Mouse (Mus musculus) cerebellum, adult 2 months (tissue): Measurements from ENCODE around the gene Serac1. TPM values are rescaled to one million over a fixed set of nuclear protein-coding genes. Genes with fewer than 3 reads are reported as not detected.
A peak's percentile ranks its signal among the peaks of the same experiment; 100 is the strongest.

Experiments
- DNase-seq, 2 experiments: peaks; one replicate each; pipeline ENCODE4 v3.0.0; 2021
- H3K27ac ChIP-seq: fragments of 200-500 bp; 2 replicates; pipeline ENCODE4 v1.5.1; 2012; ENCODE audit warnings: low read length, control low read depth, inconsistent platforms; ENCODE audit not compliant: insufficient read depth
- H3K27me3 ChIP-seq: fragments of 200-500 bp; 2 replicates; pipeline ENCODE4 v1.6.1; 2012; ENCODE audit warnings: inconsistent platforms, mild to moderate bottlenecking, low read length, moderate library complexity; ENCODE audit not compliant: control insufficient read depth, insufficient read depth
- H3K4me1 ChIP-seq: fragments of 200-500 bp; 2 replicates; pipeline ENCODE4 v1.6.1; 2011; ENCODE audit warnings: low read length; ENCODE audit not compliant: control insufficient read depth, insufficient read depth
- H3K4me3 ChIP-seq: fragments of 200-500 bp; replicated peaks from 2 replicates; pipeline ENCODE3; 2011; ENCODE audit warnings: mild to moderate bottlenecking, low read depth, low read length, control low read depth; ENCODE audit not compliant: insufficient read depth
- CTCF ChIP-seq: fragments of 200-500 bp; IDR thresholded peaks from 2 replicates; pipeline ENCODE4 v1.5.1; 2011; ENCODE audit warnings: low read depth, mild to moderate bottlenecking, control low read depth, low read length, moderate library complexity, borderline replicate concordance; ENCODE audit not compliant: insufficient read depth
- POLR2A ChIP-seq: fragments of 200-500 bp; IDR thresholded peaks from 2 replicates; pipeline ENCODE4 v1.6.1; 2011; ENCODE audit warnings: low read length, control low read depth, borderline replicate concordance; ENCODE audit not compliant: insufficient read depth
- WGBS: fragments of 180-500 bp; shearing (Covaris S2); methylation state at CpG from one replicate; pipeline ENCODE4 v1.1.7; 2018; 5-methylcytosine and 5-hydroxymethylcytosine counted together
- polyA plus RNA-seq: library from polyadenylated mRNA; depleted of rRNA; stranded (reverse); fragments of >200 nt; gene quantifications from 2 replicates; pipeline ENCODE4 v1.2.3, GENCODE M21; 2012

The Serac1 gene
- polyA plus RNA-seq, 1 experiment, result 20.7 TPM

DNA sequence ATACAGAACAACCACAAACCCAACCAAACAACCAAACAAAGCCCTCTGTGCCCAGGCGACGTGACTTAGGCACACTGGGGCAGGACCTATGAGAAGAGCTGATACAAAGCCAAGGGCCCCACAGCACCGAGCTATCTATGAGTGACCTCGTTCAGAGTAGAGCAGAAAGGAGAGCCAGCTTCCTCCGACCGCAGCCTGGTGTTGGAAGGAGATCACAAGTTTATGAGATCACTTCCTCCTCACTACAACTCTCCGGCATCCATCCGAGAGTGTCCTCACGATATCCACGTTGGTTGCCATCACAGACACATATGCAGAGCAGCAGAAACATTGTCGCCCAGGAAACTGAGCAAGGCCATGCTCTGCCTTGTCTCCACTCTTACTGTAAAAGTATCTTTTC is 71.0 kb downstream of the Serac1 start:
- no peak for TF ChIP-seq CTCF
- Histone ChIP-seq H3K27me3 (no peaks in the 10 kb centered on the region), H3K27ac (no peak overlapping the region; the same call in 1 of the 2 replicates), H3K4me1 (peaks cover 20% of the 10 kb centered on the region), H3K4me3 (no peak overlapping the region)
- no peak for DNase-seq
- 89% methylated on average over 11 of the region's 11 CpGs for WGBS

GRCm38 (mm10) chr17:6007902-6008301 is 71.6 kb downstream of the Serac1 start:
- Histone ChIP-seq H3K4me3 (no peak overlapping the region), H3K4me1 (peaks cover 22% of the 10 kb centered on the region), H3K27ac (no peak overlapping the region), H3K27me3 (no peaks in the 10 kb centered on the region)
- WGBS, result 91% methylated on average over 9 of the region's 9 CpGs
- TF ChIP-seq POLR2A, result no peak
- TF ChIP-seq CTCF, result no peak
- DNase-seq, result no peak

GRCm38 (mm10) chr17:6007101-6007780 is 72.3 kb downstream of the Serac1 start:
- TF ChIP-seq CTCF, result no peak
- no peak for TF ChIP-seq POLR2A
- WGBS, result 98% methylated on average over 5 of the region's 5 CpGs
- DNase-seq, result no peak
- Histone ChIP-seq H3K4me3 (no peak overlapping the region), H3K27ac (no peak overlapping the region), H3K27me3 (no peaks in the 10 kb centered on the region), H3K4me1 (peaks cover 25% of the 10 kb centered on the region)

DNA sequence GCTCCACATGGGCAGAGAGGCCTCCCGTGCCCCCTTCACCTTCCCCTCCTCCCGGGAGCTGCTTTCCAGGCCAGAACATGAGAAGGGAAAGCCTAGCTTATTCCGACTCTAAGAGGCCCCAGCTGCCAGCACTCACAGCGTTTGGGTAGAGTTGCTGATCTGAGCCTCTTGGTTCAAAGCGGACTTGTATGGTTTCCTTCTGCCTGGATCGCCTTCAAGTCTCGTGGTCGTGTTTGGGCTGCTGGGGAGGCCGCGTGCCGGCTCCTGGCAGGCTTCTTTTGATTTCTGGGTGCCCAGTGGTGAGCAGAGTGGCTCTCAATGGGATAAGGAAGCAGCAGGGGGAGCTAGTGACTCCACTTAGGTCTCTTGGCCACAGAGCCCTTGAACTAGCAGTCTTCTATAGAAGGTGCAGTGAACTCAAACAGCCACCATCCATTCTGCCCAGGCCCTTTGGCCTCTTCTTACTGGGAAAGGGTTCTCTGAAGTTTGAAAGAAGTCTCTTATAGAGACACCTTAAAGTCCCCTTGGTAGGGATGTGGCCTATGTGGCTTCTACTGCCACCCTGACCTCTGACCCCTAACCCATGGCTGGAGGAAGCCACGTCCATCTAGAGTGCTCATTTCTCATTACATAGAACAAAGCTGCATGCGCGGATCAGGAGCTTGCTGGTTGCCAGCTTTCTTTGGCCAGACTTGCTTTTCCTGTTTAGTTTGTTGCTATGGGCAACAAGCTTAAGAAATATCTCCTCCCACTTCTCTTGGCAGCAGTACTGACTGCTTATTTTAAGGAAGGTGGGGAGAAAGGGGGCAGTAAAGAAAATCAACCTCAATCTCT is 73.7 kb downstream of the Serac1 start:
- Histone ChIP-seq H3K27ac (no peak overlapping the region; the same call in 1 of the 2 replicates), H3K4me3 (no peak overlapping the region)
- 56% methylated on average over 14 of the region's 14 CpGs for WGBS

GRCm38 (mm10) chr17:6005246-6005637 is 74.3 kb downstream of the Serac1 start:
- no peak overlapping the region for H3K4me3 ChIP-seq
- DNase-seq, result no peak
- no peak overlapping the region for H3K27ac ChIP-seq
- H3K27me3 ChIP-seq, result no peaks in the 10 kb centered on the region
- 27% methylated on average over 14 of the region's 14 CpGs for WGBS
- peaks cover 41% of the 10 kb centered on the region for H3K4me1 ChIP-seq
- TF ChIP-seq POLR2A (no peak), CTCF (no peak)

More for the DNA sequence above, 73.7 kb downstream of the Serac1 start:
- TF ChIP-seq CTCF, result no peak
- TF ChIP-seq POLR2A, result no peak
- DNase-seq, result no peak
- Histone ChIP-seq H3K4me1 (peaks cover 37% of the 10 kb centered on the region), H3K27me3 (no peaks in the 10 kb centered on the region)

GRCm38 (mm10) chr17:6003661-6004060 is 75.9 kb downstream of the Serac1 start:
- no peak overlapping the region for H3K4me3 ChIP-seq
- DNase-seq, result no peak
- no peak overlapping the region for H3K27ac ChIP-seq
- 95% methylated on average over 6 of the region's 6 CpGs for WGBS
- TF ChIP-seq CTCF (no peak), POLR2A (no peak)
- H3K27me3 ChIP-seq, result no peaks in the 10 kb centered on the region
- peaks cover 38% of the 10 kb centered on the region for H3K4me1 ChIP-seq

GRCm38 (mm10) chr17:6002563-6002962 is 77.0 kb downstream of the Serac1 start:
- TF ChIP-seq CTCF, result no peak
- TF ChIP-seq POLR2A, result no peak
- 94% methylated on average over 6 of the region's 6 CpGs for WGBS
- no peaks in the 10 kb centered on the region for H3K27me3 ChIP-seq

More at GRCm38 (mm10) chr17:6002563-6002962, 77.0 kb downstream of the Serac1 start:
- Histone ChIP-seq H3K4me3 (no peak overlapping the region), H3K27ac (peak overlapping the region; percentile 45; the same call in 1 of the 2 replicates), H3K4me1 (peaks cover 43% of the 10 kb centered on the region)
- no peak for DNase-seq
